Mouse (Mus musculus) MEL (cell line): ENCODE data around the gene 9630041A04Rik. TPM values are rescaled to one million over a fixed set of nuclear protein-coding genes. Genes with fewer than 3 reads are reported as not detected.

Experiments
- DNase-seq: peaks from one replicate; pipeline ENCODE4 v3.0.0; 2011; ENCODE audit warnings: low read depth, low spot score
- H3K27ac ChIP-seq: 2 replicates; pipeline ENCODE4 v1.5.1; 2012; ENCODE audit warnings: low read depth, mild to moderate bottlenecking, control low read depth, low read length, moderate library complexity; ENCODE audit not compliant: control insufficient read depth
- H3K27me3 ChIP-seq, 2 experiments: fragments of 150-350 bp in 1 of 2; sonication (generic) in 1 of 2; 2 replicates each; pipeline ENCODE4 v1.6.1; 2012; ENCODE audit warnings: low read length in 2 of 2, mild to moderate bottlenecking in 2 of 2, improper control_type of control experiment in 1 of 2, moderate library complexity in 1 of 2; ENCODE audit not compliant: insufficient read depth in 2 of 2, control insufficient read depth in 1 of 2
- H3K36me3 ChIP-seq, 2 experiments: 2 replicates each; pipeline ENCODE4 v1.6.1; 2012 to 2014; ENCODE audit warnings: low read length in 2 of 2, improper control_type of control experiment in 1 of 2, inconsistent platforms in 1 of 2, mild to moderate bottlenecking in 1 of 2; ENCODE audit not compliant: insufficient read depth in 2 of 2, control insufficient read depth in 1 of 2
- H3K4me1 ChIP-seq, 2 experiments: fragments of 150-350 bp in 1 of 2; sonication (generic) in 1 of 2; 2 replicates each; pipeline ENCODE4 v1.6.1; 2012; ENCODE audit warnings: low read length in 2 of 2, improper control_type of control experiment in 1 of 2, mild to moderate bottlenecking in 1 of 2; ENCODE audit not compliant: insufficient read depth in 2 of 2, control insufficient read depth in 1 of 2
- H3K4me3 ChIP-seq, 2 experiments: fragments of 150-350 bp in 1 of 2; sonication (generic) in 1 of 2; 2 replicates each; pipeline ENCODE4 v1.5.1; 2012; ENCODE audit warnings: low read depth in 2 of 2, low read length in 2 of 2, mild to moderate bottlenecking in 2 of 2, moderate library complexity in 2 of 2, control low read depth in 1 of 2, improper control_type of control experiment in 1 of 2; ENCODE audit not compliant: control insufficient read depth in 1 of 2, insufficient read depth in 1 of 2
- H3K79me2 ChIP-seq: 2 replicates; pipeline ENCODE4 v1.6.1; 2012; ENCODE audit warnings: mild to moderate bottlenecking, low read length, moderate library complexity; ENCODE audit not compliant: control insufficient read depth, poor library complexity, insufficient read depth
- H3K9ac ChIP-seq: 2 replicates; pipeline ENCODE4 v1.6.1; 2012; ENCODE audit warnings: low read depth, mild to moderate bottlenecking, control low read depth, low read length, moderate library complexity; ENCODE audit not compliant: control insufficient read depth, poor library complexity, severe bottlenecking
- H3K9me3 ChIP-seq: fragments of 150-350 bp; sonication (generic); replicated peaks from 2 replicates; pipeline ENCODE4 v1.6.1; 2012; ENCODE audit warnings: mild to moderate bottlenecking, low read length, improper control_type of control experiment, moderate library complexity; ENCODE audit not compliant: insufficient read depth
- CHD1 ChIP-seq: IDR thresholded peaks from 2 replicates; pipeline ENCODE4 v1.6.1; 2012; ENCODE audit warnings: low read depth, mild to moderate bottlenecking, inconsistent platforms, low read length, improper control_type of control experiment
- CTCF ChIP-seq, 3 experiments: IDR thresholded peaks in 2 of 3; conservative IDR thresholded peaks in 1 of 3; 2 replicates each; pipeline ENCODE4 v1.5.1; 2011 to 2012; ENCODE audit warnings: low read length in 3 of 3, low read depth in 2 of 3, mild to moderate bottlenecking in 2 of 3, improper control_type of control experiment in 1 of 3, inconsistent platforms in 1 of 3, mixed read lengths in 1 of 3, moderate library complexity in 1 of 3; ENCODE audit not compliant: control insufficient read depth in 1 of 3, insufficient read depth in 1 of 3, poor library complexity in 1 of 3, severe bottlenecking in 1 of 3
- E2F4 ChIP-seq: IDR thresholded peaks from 2 replicates; pipeline ENCODE4 v1.6.1; 2011; ENCODE audit warnings: low read depth, low read length, improper control_type of control experiment, borderline replicate concordance
- ELF1 ChIP-seq: IDR thresholded peaks from 2 replicates; pipeline ENCODE4 v1.6.1; 2014; ENCODE audit warnings: low read depth, mild to moderate bottlenecking, inconsistent platforms, low read length, improper control_type of control experiment, moderate library complexity
- EP300 ChIP-seq, 2 experiments: IDR thresholded peaks; 2 replicates each; pipeline ENCODE4 v1.6.1; 2011; ENCODE audit warnings: improper control_type of control experiment in 2 of 2, low read length in 2 of 2, low read depth in 1 of 2, mild to moderate bottlenecking in 1 of 2
- GABPA ChIP-seq: IDR thresholded peaks from 2 replicates; pipeline ENCODE4 v1.6.1; 2012; ENCODE audit warnings: low read depth, mild to moderate bottlenecking, inconsistent platforms, low read length, improper control_type of control experiment, moderate library complexity
- GATA1 ChIP-seq: IDR thresholded peaks from 2 replicates; pipeline ENCODE4 v1.6.1; 2011; ENCODE audit warnings: low read depth, low read length, improper control_type of control experiment
- KAT2A ChIP-seq: conservative IDR thresholded peaks from 2 replicates; pipeline ENCODE4 v1.6.1; 2012; ENCODE audit warnings: low read depth, low read length, improper control_type of control experiment, inconsistent platforms
- MAFK ChIP-seq: IDR thresholded peaks from 2 replicates; pipeline ENCODE4 v1.6.1; 2011; ENCODE audit warnings: low read depth, mild to moderate bottlenecking, low read length, improper control_type of control experiment, borderline replicate concordance
- MEF2A ChIP-seq: IDR thresholded peaks from 2 replicates; pipeline ENCODE4 v1.6.1; 2014; ENCODE audit warnings: low read depth, mild to moderate bottlenecking, inconsistent platforms, low read length, improper control_type of control experiment; ENCODE audit not compliant: poor library complexity, insufficient replicate concordance, severe bottlenecking; ENCODE audit errors: extremely low read depth
- MYC ChIP-seq: IDR thresholded peaks from 2 replicates; pipeline ENCODE4 v1.6.1; 2011; ENCODE audit warnings: low read depth, mild to moderate bottlenecking, low read length, improper control_type of control experiment, moderate library complexity
- NELFE ChIP-seq: IDR thresholded peaks from 2 replicates; pipeline ENCODE4 v1.6.1; 2011; ENCODE audit warnings: low read depth, low read length, improper control_type of control experiment
- NRF1 ChIP-seq: IDR thresholded peaks from 2 replicates; pipeline ENCODE4 v1.6.1; 2014; ENCODE audit warnings: low read depth, mild to moderate bottlenecking, inconsistent platforms, low read length, improper control_type of control experiment, moderate library complexity; ENCODE audit not compliant: poor library complexity, insufficient read depth, severe bottlenecking
- POLR2A ChIP-seq, 2 experiments: IDR thresholded peaks; 2 replicates each; pipeline ENCODE4 v1.6.1; 2011 to 2012; ENCODE audit warnings: low read length in 2 of 2, mild to moderate bottlenecking in 2 of 2, control low read depth in 1 of 2, improper control_type of control experiment in 1 of 2, low read depth in 1 of 2, moderate library complexity in 1 of 2; ENCODE audit not compliant: control insufficient read depth in 1 of 2, insufficient read depth in 1 of 2, poor library complexity in 1 of 2
- POLR2AphosphoS5 ChIP-seq: IDR thresholded peaks from 2 replicates; pipeline ENCODE4 v1.6.1; 2012; ENCODE audit warnings: low read depth, borderline replicate concordance, mild to moderate bottlenecking, inconsistent platforms, low read length, moderate library complexity, mixed read lengths
- SMC3 ChIP-seq: IDR thresholded peaks from 2 replicates; pipeline ENCODE4 v1.6.1; 2011; ENCODE audit warnings: low read depth, low read length, improper control_type of control experiment
- TAL1 ChIP-seq: IDR thresholded peaks from 2 replicates; pipeline ENCODE4 v1.6.1; 2012; ENCODE audit warnings: mild to moderate bottlenecking, inconsistent platforms, low read length, moderate library complexity, mixed read lengths
- TBP ChIP-seq: IDR thresholded peaks from 2 replicates; pipeline ENCODE4 v1.8.0; 2011; ENCODE audit warnings: low read depth, low read length, improper control_type of control experiment
- USF2 ChIP-seq, 2 experiments: IDR thresholded peaks; 2 replicates each; pipeline ENCODE4 v1.6.1; 2011 to 2012; ENCODE audit warnings: improper control_type of control experiment in 2 of 2, low read length in 2 of 2, borderline replicate concordance in 1 of 2, inconsistent platforms in 1 of 2, low read depth in 1 of 2, mild to moderate bottlenecking in 1 of 2; ENCODE audit not compliant: insufficient read depth in 1 of 2
- ZNF384 ChIP-seq: IDR thresholded peaks from 2 replicates; pipeline ENCODE4 v1.6.1; 2012; ENCODE audit warnings: low read depth, mild to moderate bottlenecking, inconsistent platforms, low read length, improper control_type of control experiment
- polyA plus RNA-seq, 2 experiments: library from polyadenylated mRNA; stranded (reverse) in 1 of 2; unstranded in 1 of 2; fragments of >175 nt in 1 of 2; fragments of >200 nt in 1 of 2; gene quantifications; 2 replicates each; pipeline versions ENCODE4 v1.2.1 to v1.2.4; 2012; ENCODE audit warnings: low replicate concordance in 2 of 2, low read depth in 1 of 2; ENCODE audit not compliant: insufficient read length in 2 of 2, insufficient read depth in 1 of 2, missing spikeins in 1 of 2
- total RNA-seq: library from RNA; depleted of rRNA; stranded (reverse); fragments of 300-350 nt; gene quantifications from 2 replicates; pipeline ENCODE4 v1.2.3, GENCODE M21; 2012

The 9630041A04Rik gene
- total and polyA plus RNA-seq, 3 experiments: not detected

GRCm38 (mm10) chr9:101841101-101841500 is 20.5 kb upstream of the 9630041A04Rik start:
- H3K4me1 ChIP-seq: no peaks in the 10 kb centered on the region
- no peak for TF ChIP-seq CTCF (IDR thresholded peaks at IDR 0.05 in 2 of 3, conservative IDR thresholded peaks at IDR 0.05 in 1 of 3; ENCODE audit: control insufficient read depth in 1 of 3, insufficient read depth in 1 of 3, low read depth in 2 of 3, low read length in 3 of 3, poor library complexity in 1 of 3, severe bottlenecking in 1 of 3)
- TF ChIP-seq GABPA: no peak
- no peak for TF ChIP-seq POLR2A (IDR thresholded peaks at IDR 0.05; ENCODE audit: control insufficient read depth in 1 of 2, insufficient read depth in 1 of 2, low read depth in 1 of 2, low read length in 2 of 2, poor library complexity in 1 of 2)
- TF ChIP-seq MEF2A: no peak
- no peak for TF ChIP-seq SMC3
- TF ChIP-seq ELF1: no peak
- no peak for TF ChIP-seq GATA1
- TF ChIP-seq EP300 (IDR thresholded peaks at IDR 0.05; ENCODE audit: low read depth in 1 of 2, low read length in 2 of 2): no peak
- no peak for TF ChIP-seq E2F4
- no peak for TF ChIP-seq POLR2AphosphoS5
- TF ChIP-seq TAL1: no peak
- H3K9ac ChIP-seq: no peak overlapping the region
- H3K36me3 ChIP-seq: no peaks in the 10 kb centered on the region
- no peaks in the 10 kb centered on the region for H3K79me2 ChIP-seq
- H3K27me3 ChIP-seq: no peaks in the 10 kb centered on the region
- no peak overlapping the region for H3K4me3 ChIP-seq
- no peak for DNase-seq
- H3K9me3 ChIP-seq: no peaks in the 10 kb centered on the region
- H3K27ac ChIP-seq: no peak overlapping the region

- H3K27ac ChIP-seq: no peak overlapping the region
- DNase-seq: no peak
- TF ChIP-seq ZNF384: no peak
- no peak for TF ChIP-seq MYC
- no peak for TF ChIP-seq POLR2AphosphoS5
- no peak for TF ChIP-seq POLR2A (IDR thresholded peaks at IDR 0.05; ENCODE audit: control insufficient read depth in 1 of 2, insufficient read depth in 1 of 2, low read depth in 1 of 2, low read length in 2 of 2, poor library complexity in 1 of 2)
- TF ChIP-seq USF2 (IDR thresholded peaks at IDR 0.05; ENCODE audit: borderline replicate concordance in 1 of 2, insufficient read depth in 1 of 2, low read depth in 1 of 2, low read length in 2 of 2): no peak
- no peak for TF ChIP-seq TBP
- no peak for TF ChIP-seq NRF1
- TF ChIP-seq E2F4: no peak
- no peak for TF ChIP-seq NELFE
- TF ChIP-seq CTCF (IDR thresholded peaks at IDR 0.05 in 2 of 3, conservative IDR thresholded peaks at IDR 0.05 in 1 of 3; ENCODE audit: control insufficient read depth in 1 of 3, insufficient read depth in 1 of 3, low read depth in 2 of 3, low read length in 3 of 3, poor library complexity in 1 of 3, severe bottlenecking in 1 of 3): no peak
- no peak for TF ChIP-seq KAT2A
- TF ChIP-seq ELF1: no peak
- no peak for TF ChIP-seq MAFK
- TF ChIP-seq CHD1: no peak
- TF ChIP-seq, all 39 proteins: peak for 0
- no peak overlapping the region for H3K4me3 ChIP-seq
- no peak overlapping the region for H3K9ac ChIP-seq
- H3K4me1 ChIP-seq: no peaks in the 10 kb centered on the region
- no peaks in the 10 kb centered on the region for H3K79me2 ChIP-seq
- H3K36me3 ChIP-seq: no peaks in the 10 kb centered on the region
- H3K9me3 ChIP-seq: no peaks in the 10 kb centered on the region
- no peaks in the 10 kb centered on the region for H3K27me3 ChIP-seq
These were observed 17.7 kb upstream of the 9630041A04Rik start for GRCm38 (mm10) chr9:101843893-101844292.
